Mouse (Mus musculus): Measurements from ENCODE around the gene Noxo1. TPM values are rescaled to one million over a fixed set of nuclear protein-coding genes. Genes with fewer than 3 reads are reported as not detected.
A peak's percentile ranks its signal among the peaks of the same experiment; 100 is the strongest.
"Not testable (repeated sequence)": the region's sequence is repeated elsewhere in the genome, so short reads cannot be mapped to it uniquely, and the experiment has no call there.

The Noxo1 gene
- polyA plus RNA-seq, 1 experiment from 2014 or later: 10.3 TPM

DNA sequence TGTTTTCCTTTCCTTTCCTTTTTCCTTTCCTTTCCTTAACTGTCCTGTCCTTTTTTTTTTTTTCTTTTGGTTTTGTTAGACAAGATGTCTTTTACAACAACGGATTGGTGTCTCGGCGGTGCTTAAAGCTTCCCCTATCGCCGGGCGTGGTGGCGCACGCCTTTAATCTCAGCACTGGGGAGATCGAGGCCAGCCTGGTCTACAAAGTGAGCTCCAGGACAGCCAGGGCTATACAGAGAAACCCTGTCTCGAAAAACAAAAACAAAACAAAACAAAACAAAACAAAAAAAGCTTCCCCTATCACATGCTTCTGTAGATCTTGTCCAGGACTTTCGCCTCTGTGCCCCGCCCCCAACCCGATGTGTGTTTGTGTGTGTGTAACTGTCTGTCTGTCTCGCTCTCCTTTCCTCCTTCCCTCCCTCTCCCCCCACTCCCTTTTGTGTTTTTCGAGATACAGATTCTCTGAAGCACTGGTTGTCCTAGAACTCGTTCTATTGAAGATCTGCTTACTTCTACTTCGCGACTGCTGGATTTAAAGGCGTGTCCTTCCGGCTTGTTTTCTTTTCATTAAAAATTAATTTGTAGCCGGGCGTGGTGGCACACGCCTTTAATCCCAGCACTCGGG, 11.9 kb downstream of the Noxo1 start:
- peak; percentile 71 for ATAC-seq
- WGBS: 3% methylated on average over 24 of the region's 24 CpGs
- Histone ChIP-seq H3K4me3 (replicated peaks) (peak overlapping the region; percentile 80), H3K36me3 (peaks cover 8% of the 10 kb centered on the region), H3K4me1 (replicated peaks) (peaks cover 6% of the 10 kb centered on the region; the same call in 1 of the 2 replicates), H3K4me2 (replicated peaks) (peak overlapping the region; percentile 81), H3K27ac (peak overlapping the region; percentile 83), H3K9ac (peak overlapping the region; percentile 77), H3K9me3 (no peaks in the 10 kb centered on the region), H3K27me3 (replicated peaks) (no peaks in the 10 kb centered on the region)

DNA sequence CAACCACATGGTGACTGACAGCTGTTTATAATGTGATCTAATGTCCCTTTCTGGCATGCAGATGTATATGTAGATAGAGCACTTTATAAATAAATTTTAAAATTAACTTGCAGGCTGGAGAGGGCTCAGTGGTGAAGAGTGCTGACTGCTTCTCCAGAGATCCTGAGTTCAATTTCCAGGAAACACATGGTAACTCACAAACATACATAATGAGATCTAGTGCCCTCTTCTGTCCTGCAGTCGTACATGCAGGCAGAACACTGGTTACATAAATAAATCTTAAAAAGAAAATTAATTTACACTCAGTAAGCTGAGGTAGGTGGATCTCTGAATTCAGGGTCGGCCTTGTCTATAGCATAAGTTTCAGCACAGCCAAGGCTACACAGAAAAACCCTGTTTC, 12.6 kb downstream of the Noxo1 start:
- ATAC-seq: no peak
- Histone ChIP-seq H3K4me1 (replicated peaks) (peaks cover 6% of the 10 kb centered on the region; the same call in 1 of the 2 replicates), H3K4me3 (replicated peaks) (no peak overlapping the region), H3K36me3 (peaks cover 8% of the 10 kb centered on the region), H3K9me3 (no peaks in the 10 kb centered on the region), H3K27ac (no peak overlapping the region), H3K4me2 (replicated peaks) (no peak overlapping the region; the same call in 1 of the 2 replicates), H3K9ac (no peak overlapping the region), H3K27me3 (replicated peaks) (no peaks in the 10 kb centered on the region)
- WGBS: 34% methylated on average over 2 of the region's 2 CpGs

GRCm38 (mm10) chr17:24715556-24715955, 19.5 kb downstream of the Noxo1 start:
- Histone ChIP-seq H3K27ac (no peak overlapping the region), H3K4me2 (replicated peaks) (no peak overlapping the region), H3K36me3 (peaks cover 12% of the 10 kb centered on the region; the same call in 1 of the 2 replicates), H3K9ac (no peak overlapping the region), H3K4me1 (replicated peaks) (no peaks in the 10 kb centered on the region), H3K9me3 (no peaks in the 10 kb centered on the region), H3K27me3 (replicated peaks) (no peaks in the 10 kb centered on the region), H3K4me3 (replicated peaks) (no peak overlapping the region)
- 74% methylated on average over 6 of the region's 6 CpGs for WGBS
- ATAC-seq: no peak

DNA sequence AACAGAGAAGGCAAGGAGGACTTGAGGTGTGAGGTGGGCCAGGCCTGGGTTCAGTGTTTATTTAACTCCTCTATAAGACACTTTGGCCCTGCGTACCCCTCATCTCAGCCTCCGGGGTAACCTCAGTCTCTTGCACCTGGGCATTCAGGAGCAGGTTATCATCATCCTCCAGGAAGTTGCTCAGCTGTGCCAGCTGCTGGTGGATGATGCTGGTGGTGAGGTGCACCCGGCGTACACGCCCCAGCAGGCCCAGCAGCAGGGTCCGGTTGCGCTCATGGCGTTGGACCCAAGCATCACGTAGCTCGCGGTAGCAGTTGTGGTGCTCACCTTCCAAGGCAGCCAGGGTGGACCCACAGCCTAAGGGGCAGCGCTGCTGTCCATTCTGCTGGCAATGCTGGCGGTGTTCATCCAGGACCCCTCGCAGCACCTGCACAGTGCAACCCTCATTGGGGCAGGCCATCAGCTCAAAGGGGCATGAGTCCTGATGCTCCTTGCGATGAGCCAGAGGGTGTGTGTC, 20.2 kb downstream of the Noxo1 start:
- Histone ChIP-seq H3K9ac (no peak overlapping the region), H3K27me3 (replicated peaks) (no peaks in the 10 kb centered on the region), H3K9me3 (no peaks in the 10 kb centered on the region), H3K4me2 (replicated peaks) (no peak overlapping the region), H3K4me3 (replicated peaks) (no peak overlapping the region), H3K36me3 (peaks cover 14% of the 10 kb centered on the region), H3K4me1 (replicated peaks) (0 out of 2 replicates have a peak, but pooled peaks cover under 1% of the 10 kb centered on the region), H3K27ac (no peak overlapping the region)
- 94% methylated on average over 15 of the region's 15 CpGs for WGBS
- no peak for ATAC-seq

GRCm38 (mm10) chr17:24717943-24718342, 21.9 kb downstream of the Noxo1 start, which contains the start of the genes Rnf151 and Rps2:
Gene Rnf151, minus strand, starts transcription at chr17:24718063.
Gene Rps2, plus strand, starts transcription at chr17:24718116.
- H3K9ac ChIP-seq: peak within 1 kb of the TSS; percentile 92
- H3K27ac ChIP-seq: no peak within 1 kb of the TSS
- peak within 1 kb of the TSS; percentile 72 for H3K4me3 ChIP-seq (replicated peaks)
- H3K36me3 ChIP-seq: peaks cover 26% of the 10 kb centered on the region
- peaks cover 16% of the 10 kb centered on the region for H3K4me1 ChIP-seq (replicated peaks)
- peak within 1 kb of the TSS; percentile 55 for H3K4me2 ChIP-seq (replicated peaks)
- no peaks in the 10 kb centered on the region for H3K27me3 ChIP-seq (replicated peaks)
- no peak for ATAC-seq
- no peaks in the 10 kb centered on the region for H3K9me3 ChIP-seq
- 80% methylated on average over 4 of the region's 4 CpGs for WGBS

DNA sequence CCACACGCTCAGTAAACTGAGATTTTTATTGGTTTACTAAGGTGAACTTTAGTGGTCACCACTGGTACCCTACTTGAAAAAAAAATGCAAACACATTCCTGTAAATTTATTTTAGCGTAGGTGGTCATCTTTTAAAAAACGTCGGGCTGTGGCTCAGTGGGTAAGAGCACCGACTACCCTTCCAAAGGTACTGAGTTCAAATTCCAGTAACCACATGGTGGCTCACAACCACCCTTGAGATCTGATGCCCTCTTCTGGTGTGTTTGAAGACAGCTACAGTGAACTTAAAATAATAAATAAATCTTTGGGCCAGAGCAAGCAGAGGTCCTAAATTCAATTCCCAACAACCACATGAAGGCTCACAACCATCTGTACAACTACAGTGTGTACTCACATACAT, 22.9 kb downstream of the Noxo1 start:
- WGBS: 61% methylated on average over 5 of the region's 5 CpGs
- H3K36me3 ChIP-seq: peaks cover 26% of the 10 kb centered on the region
- not testable (repeated sequence) for H3K27me3 ChIP-seq (replicated peaks); ATAC-seq; H3K27ac ChIP-seq; H3K9me3 ChIP-seq
- peaks cover 23% of the 10 kb centered on the region for H3K4me1 ChIP-seq (replicated peaks)
- H3K9ac ChIP-seq: peak overlapping the region; percentile 92
- H3K4me2 ChIP-seq (replicated peaks): peak overlapping the region; percentile 55
- peak overlapping the region; percentile 72 for H3K4me3 ChIP-seq (replicated peaks)

DNA sequence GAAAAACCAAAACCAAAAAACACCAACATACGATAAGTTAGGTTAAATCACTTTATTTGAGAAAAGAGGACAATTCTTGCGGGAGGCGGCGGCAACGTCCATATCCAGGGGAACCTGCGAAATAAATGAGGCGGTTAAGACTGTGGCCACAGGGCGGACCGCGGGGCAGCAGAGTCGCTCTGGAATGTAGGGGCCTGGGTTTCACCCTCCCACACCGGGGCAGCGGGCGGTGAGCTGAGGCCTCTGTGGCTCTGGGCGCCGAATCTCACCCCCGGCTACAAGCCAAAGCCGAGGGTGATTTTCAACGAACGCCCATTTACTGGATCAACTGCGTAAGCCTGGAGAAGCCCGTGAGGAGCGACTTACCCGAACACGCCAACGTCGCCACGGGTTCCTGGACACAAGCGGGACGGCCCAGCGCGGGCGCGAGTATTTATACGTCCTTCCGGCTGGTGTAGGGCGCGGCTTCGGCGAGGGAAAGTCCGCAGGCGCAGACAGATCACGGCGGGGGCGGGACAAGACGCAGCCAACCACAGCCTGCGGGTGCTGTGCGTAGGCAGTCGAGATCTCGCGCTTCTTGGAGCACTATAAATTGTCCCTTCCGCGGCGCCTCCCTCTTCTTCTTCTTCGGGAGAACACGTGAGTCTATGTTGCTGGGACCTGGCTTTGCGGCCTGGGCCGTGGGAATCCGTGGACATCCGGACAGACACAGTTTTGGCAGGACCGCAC, 23.6 kb downstream of the Noxo1 start:
- no peaks in the 10 kb centered on the region for H3K27me3 ChIP-seq (replicated peaks)
- under 1% methylated on average over 61 of the region's 61 CpGs for WGBS
- no peaks in the 10 kb centered on the region for H3K9me3 ChIP-seq
- H3K4me2 ChIP-seq (replicated peaks): peak overlapping the region; percentile 71
- peaks cover 23% of the 10 kb centered on the region for H3K4me1 ChIP-seq (replicated peaks)
- H3K27ac ChIP-seq: peak overlapping the region; percentile 83
- peak overlapping the region; percentile 92 for H3K9ac ChIP-seq
- peaks cover 26% of the 10 kb centered on the region for H3K36me3 ChIP-seq
- peak; percentile 97 for ATAC-seq
- peak overlapping the region; percentile 72 for H3K4me3 ChIP-seq (replicated peaks)

DNA sequence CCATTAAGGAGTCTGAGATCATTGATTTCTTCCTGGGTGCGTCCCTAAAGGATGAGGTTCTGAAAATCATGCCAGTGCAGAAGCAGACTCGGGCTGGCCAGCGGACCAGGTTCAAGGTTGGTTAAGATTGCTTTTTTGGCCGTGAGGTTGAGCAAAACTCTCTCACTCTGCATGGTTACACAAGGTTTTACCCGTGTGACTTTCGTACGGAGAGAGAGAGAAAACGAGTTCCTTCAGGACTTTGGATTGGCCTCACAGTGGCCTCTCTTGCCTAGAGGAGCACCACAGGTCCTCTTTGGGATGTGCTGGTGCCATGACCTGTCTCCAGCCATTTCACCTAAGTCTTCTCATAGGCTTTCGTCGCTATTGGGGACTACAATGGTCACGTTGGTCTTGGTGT, 24.6 kb downstream of the Noxo1 start:
- H3K36me3 ChIP-seq: peaks cover 26% of the 10 kb centered on the region
- H3K27ac ChIP-seq: peak overlapping the region; percentile 83
- WGBS: under 1% methylated on average over 11 of the region's 11 CpGs
- ATAC-seq; H3K9me3 ChIP-seq; H3K27me3 ChIP-seq (replicated peaks): not testable (repeated sequence)
- H3K4me3 ChIP-seq (replicated peaks): peak overlapping the region; percentile 72
- peaks cover 23% of the 10 kb centered on the region for H3K4me1 ChIP-seq (replicated peaks)
- peak overlapping the region; percentile 71 for H3K4me2 ChIP-seq (replicated peaks)
- H3K9ac ChIP-seq: peak overlapping the region; percentile 79

- Histone ChIP-seq H3K27ac (peak overlapping the region; percentile 20), H3K4me3 (replicated peaks) (peak overlapping the region; percentile 72), H3K4me2 (replicated peaks) (peak overlapping the region; percentile 71), H3K9ac (peak overlapping the region; percentile 52), H3K36me3 (peaks cover 21% of the 10 kb centered on the region), H3K4me1 (replicated peaks) (peaks cover 23% of the 10 kb centered on the region)
- not testable (repeated sequence) for ATAC-seq; H3K27me3 ChIP-seq (replicated peaks); H3K9me3 ChIP-seq
- WGBS: 46% methylated on average over 7 of the region's 7 CpGs
Measured at GRCm38 (mm10) chr17:24721383-24721955, 25.4 kb downstream of the Noxo1 start.

- ATAC-seq: no peak
- Histone ChIP-seq H3K9me3 (no peaks in the 10 kb centered on the region), H3K27me3 (replicated peaks) (no peaks in the 10 kb centered on the region), H3K27ac (0 out of 2 replicates have a peak overlapping the region, but pooled peaks have one; percentile 72), H3K4me3 (replicated peaks) (peak overlapping the region; percentile 24), H3K36me3 (peaks cover 21% of the 10 kb centered on the region), H3K4me1 (replicated peaks) (peaks cover 23% of the 10 kb centered on the region), H3K4me2 (replicated peaks) (peak overlapping the region; percentile 71), H3K9ac (peak overlapping the region; percentile 32; the same call in 1 of the 2 replicates)
- 29% methylated on average over 13 of the region's 13 CpGs for WGBS
Measured at GRCm38 (mm10) chr17:24722220-24722924, 26.3 kb downstream of the Noxo1 start.

DNA sequence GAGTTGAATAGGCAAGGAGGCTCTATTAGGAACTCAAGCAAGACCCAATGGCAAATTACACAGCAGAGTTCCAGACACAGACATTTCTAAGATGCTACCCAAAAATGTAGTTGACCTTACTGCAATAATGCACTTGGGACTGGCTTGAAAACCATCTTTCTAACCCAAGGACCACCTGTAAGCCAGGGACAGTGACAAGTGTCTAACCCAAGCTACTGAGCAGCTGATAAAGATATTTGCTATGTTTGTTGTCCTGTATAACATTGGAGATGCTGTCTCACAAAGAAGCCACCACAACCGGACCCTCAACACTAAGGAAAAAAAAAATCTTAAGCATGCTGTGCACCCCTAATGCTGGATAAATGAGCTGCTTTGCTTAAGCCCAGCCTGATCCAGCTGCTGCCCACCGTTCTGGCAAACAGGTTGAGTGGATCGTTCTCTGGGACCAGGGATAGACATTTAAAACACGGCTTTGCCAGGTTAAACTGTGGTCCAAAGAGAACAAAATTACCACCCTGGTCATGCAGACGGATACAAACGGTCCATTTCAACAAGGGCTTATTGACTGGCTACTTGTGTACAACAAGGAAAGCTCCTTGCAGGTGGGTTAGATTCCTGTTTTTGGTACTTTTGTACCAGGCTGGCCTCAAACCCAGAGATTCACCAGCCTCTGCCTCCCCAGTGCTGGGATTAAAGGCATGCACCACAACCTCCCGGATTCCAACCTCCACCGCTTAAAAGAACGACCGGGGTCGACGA, 27.3 kb downstream of the Noxo1 start:
- Histone ChIP-seq H3K36me3 (peaks cover 14% of the 10 kb centered on the region), H3K4me2 (replicated peaks) (peak overlapping the region; percentile 71), H3K27me3 (replicated peaks) (no peaks in the 10 kb centered on the region), H3K4me1 (replicated peaks) (peaks cover 23% of the 10 kb centered on the region), H3K9ac (peak overlapping the region; percentile 80), H3K27ac (peak overlapping the region; percentile 72), H3K9me3 (no peaks in the 10 kb centered on the region), H3K4me3 (replicated peaks) (peak overlapping the region; percentile 61)
- under 1% methylated on average over 12 of the region's 12 CpGs for WGBS
- no peak for ATAC-seq

Measured in intestine, embryonic 15.5 days (tissue).